Mouse (Mus musculus) gastrocnemius, adult 18-20 months (tissue): ENCODE results near the gene Sgca. TPM values are rescaled to one million over a fixed set of nuclear protein-coding genes. Genes with fewer than 3 reads are reported as not detected.

Experiments used
- DNase-seq: peaks from one replicate; pipeline ENCODE4 v3.0.0; 2021; ENCODE audit warnings: low spot score
- total RNA-seq, 2 experiments: library from RNA; stranded (reverse); gene quantifications; 2 replicates each; pipeline ENCODE4 v1.2.3; 2021

Gene Sgca
- total RNA-seq, 2 experiments from 2014 or later = 283 to 304 TPM

- no peak for DNase-seq
Observed at GRCm38 (mm10) chr11:94945236-94945635, 30.9 kb downstream of the Sgca start.

GRCm38 (mm10) chr11:94944295-94944694, 31.8 kb downstream of the Sgca start:
- DNase-seq = no peak

GRCm38 (mm10) chr11:94943054-94943453, 33.1 kb downstream of the Sgca start:
- no peak for DNase-seq

GRCm38 (mm10) chr11:94942282-94943023, 33.7 kb downstream of the Sgca start:
- peak; percentile 54 for DNase-seq

GRCm38 (mm10) chr11:94941776-94942175, 34.4 kb downstream of the Sgca start:
- no peak for DNase-seq

GRCm38 (mm10) chr11:94941121-94941520, 35.0 kb downstream of the Sgca start:
- no peak for DNase-seq

- DNase-seq = peak; percentile 75
Observed at GRCm38 (mm10) chr11:94939280-94939679, 36.8 kb downstream of the Sgca start.

- no peak for DNase-seq
Observed at GRCm38 (mm10) chr11:94938296-94938695, 37.8 kb downstream of the Sgca start.

GRCm38 (mm10) chr11:94937787-94938186, 38.3 kb downstream of the Sgca start:
- no peak for DNase-seq

- DNase-seq = no peak
Observed at GRCm38 (mm10) chr11:94937335-94937781, 38.8 kb downstream of the Sgca start.

- DNase-seq = peak; percentile 94
Observed at GRCm38 (mm10) chr11:94936851-94937295, 39.3 kb downstream of the Sgca start.

- DNase-seq = peak; percentile 88
Observed at GRCm38 (mm10) chr11:94936045-94936444, 40.1 kb downstream of the Sgca start, which contains the start of gene Col1a1. Gene Col1a1 (plus strand): TSS chr11:94936224.

- DNase-seq = no peak
Observed at GRCm38 (mm10) chr11:94934526-94934925, 41.6 kb downstream of the Sgca start.

- no peak for DNase-seq
Observed at GRCm38 (mm10) chr11:94933584-94933983, 42.5 kb downstream of the Sgca start.

- no peak for DNase-seq
Observed at GRCm38 (mm10) chr11:94930151-94930550, 46.0 kb downstream of the Sgca start.

- DNase-seq = no peak
Observed at GRCm38 (mm10) chr11:94929599-94929998, 46.5 kb downstream of the Sgca start.

- peak; percentile 89 for DNase-seq
Observed at GRCm38 (mm10) chr11:94928820-94929219, 47.3 kb downstream of the Sgca start.

- no peak for DNase-seq
Observed at GRCm38 (mm10) chr11:94927771-94928291, 48.3 kb downstream of the Sgca start.

- DNase-seq = peak; percentile 56
Observed at GRCm38 (mm10) chr11:94926431-94926830, 49.7 kb downstream of the Sgca start.

GRCm38 (mm10) chr11:94924977-94925376, 51.1 kb downstream of the Sgca start:
- DNase-seq = no peak

- DNase-seq = no peak
Observed at GRCm38 (mm10) chr11:94920996-94921401, 55.1 kb downstream of the Sgca start.

- no peak for DNase-seq
Observed at GRCm38 (mm10) chr11:94917717-94918116, 58.4 kb downstream of the Sgca start.

- DNase-seq = no peak
Observed at GRCm38 (mm10) chr11:94916477-94916876, 59.6 kb downstream of the Sgca start.
